Mouse (Mus musculus) bone marrow macrophage, adult 2 months (primary cell): ENCODE results near the gene Gpbar1. TPM values are rescaled to one million over a fixed set of nuclear protein-coding genes. Genes with fewer than 3 reads are reported as not detected.

ENCODE experiments used
- H3K27ac ChIP-seq: 2 replicates; pipeline ENCODE4 v1.5.1; 2012; ENCODE audit warnings: low read depth, low read length; ENCODE audit not compliant: insufficient read depth
- H3K4me1 ChIP-seq: 2 replicates; pipeline ENCODE4 v1.6.1; 2012; ENCODE audit warnings: low read length; ENCODE audit not compliant: control insufficient read depth, insufficient read depth
- H3K4me3 ChIP-seq: 2 replicates; pipeline ENCODE4 v1.5.1; 2012; ENCODE audit warnings: mild to moderate bottlenecking, low read length, moderate library complexity; ENCODE audit not compliant: insufficient read depth
- CTCF ChIP-seq: IDR thresholded peaks from 2 replicates; pipeline ENCODE4 v1.5.1; 2012; ENCODE audit warnings: low read depth, mild to moderate bottlenecking, low read length, moderate library complexity
- POLR2A ChIP-seq: IDR thresholded peaks from 2 replicates; pipeline ENCODE4 v1.6.1; 2012; ENCODE audit warnings: mild to moderate bottlenecking, low read depth, low read length, borderline replicate concordance
- polyA plus RNA-seq: library from polyadenylated mRNA; stranded (reverse); fragments of >200 nt; gene quantifications from 2 replicates; pipeline ENCODE4 v1.2.4, GENCODE M21; 2012; ENCODE audit not compliant: missing spikeins, insufficient read depth, insufficient read length

Gene Gpbar1
- polyA plus RNA-seq, 1 experiment: not detected

DNA sequence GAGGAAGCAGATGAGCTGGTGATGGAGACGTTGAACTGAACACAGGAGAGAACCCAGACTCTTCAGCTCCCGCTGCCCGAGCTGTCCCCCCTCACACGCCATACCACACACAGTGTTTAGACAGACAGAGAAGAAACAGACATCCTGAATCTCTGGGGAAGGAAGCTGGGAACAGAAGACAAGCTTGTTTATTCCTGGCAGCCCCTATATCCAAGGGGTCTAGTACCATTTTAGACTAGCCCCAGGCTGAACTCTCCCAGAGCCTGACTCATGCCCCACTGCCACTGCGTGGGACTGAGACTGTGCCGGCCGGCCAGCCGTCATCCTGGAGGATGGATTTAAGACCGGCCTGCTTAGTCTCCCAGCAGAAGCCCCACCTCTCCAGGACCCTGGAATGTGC is 3.3 kb upstream of the Gpbar1 start:
- Histone ChIP-seq H3K27ac (no peak overlapping the region), H3K4me1 (peaks cover 10% of the 10 kb centered on the region)

DNA sequence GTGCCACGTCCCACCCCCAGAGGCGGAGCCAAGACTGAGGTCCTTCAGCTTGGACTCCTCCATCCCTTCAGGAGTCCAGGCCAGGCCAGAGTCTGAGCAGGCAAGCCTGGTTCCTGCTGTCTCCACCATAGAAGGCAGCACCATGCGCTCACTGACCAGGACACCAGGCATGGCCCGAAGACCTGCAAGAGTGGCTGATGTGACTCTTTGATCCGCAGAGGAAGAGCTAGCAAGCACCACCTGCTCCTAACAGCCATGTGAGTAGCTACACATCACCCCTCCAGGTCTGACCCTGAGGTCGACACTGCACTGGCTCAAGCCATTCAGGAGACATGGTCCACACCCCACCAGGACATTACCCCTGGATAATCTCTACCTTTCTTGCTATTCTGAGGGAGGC is 1.3 kb upstream of the Gpbar1 start:
- TF ChIP-seq CTCF: no peak
- no peak for TF ChIP-seq POLR2A
- Histone ChIP-seq H3K27ac (no peak overlapping the region), H3K4me1 (peaks cover 10% of the 10 kb centered on the region), H3K4me3 (no peak overlapping the region)

More for the DNA sequence above, 3.3 kb upstream of the Gpbar1 start:
- H3K4me3 ChIP-seq: no peak overlapping the region
- TF ChIP-seq CTCF (no peak), POLR2A (no peak)

DNA sequence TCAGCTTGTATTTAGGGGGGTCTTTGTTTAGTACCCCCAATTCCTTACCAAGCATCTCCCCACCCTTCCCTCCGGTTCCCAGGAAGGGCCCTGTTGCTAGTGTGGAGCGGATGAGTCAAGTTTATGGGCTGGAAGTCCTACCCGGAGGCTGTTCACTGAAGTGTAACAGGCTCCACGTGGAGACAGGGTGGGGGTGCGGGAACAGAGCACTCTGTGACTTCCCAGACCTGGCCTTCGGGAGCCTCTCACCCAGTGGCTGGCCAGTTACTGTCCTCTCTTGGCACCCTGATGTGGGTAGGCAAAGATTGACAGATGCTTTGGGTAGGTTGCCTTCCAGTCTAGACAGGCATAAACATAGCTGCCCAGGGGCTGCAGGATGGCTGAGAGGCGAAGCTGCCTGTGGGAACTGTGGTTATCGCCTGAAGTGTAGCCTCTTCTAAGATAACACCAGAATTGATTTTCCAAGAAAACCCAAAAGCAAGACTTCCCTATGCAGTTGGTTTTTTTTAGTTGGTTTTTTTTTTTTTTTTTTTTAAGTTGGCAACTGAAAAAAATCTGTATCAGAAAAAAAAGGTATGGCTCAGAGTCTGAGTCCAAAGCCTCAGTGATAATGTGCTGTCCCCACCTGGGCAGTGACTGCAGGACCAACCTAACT is 340 bp upstream of the Gpbar1 start:
- H3K4me1 ChIP-seq: peaks cover 8% of the 10 kb centered on the region
- TF ChIP-seq POLR2A (no peak), CTCF (no peak)
- H3K4me3 ChIP-seq: no peak overlapping the region
- H3K27ac ChIP-seq: no peak overlapping the region

DNA sequence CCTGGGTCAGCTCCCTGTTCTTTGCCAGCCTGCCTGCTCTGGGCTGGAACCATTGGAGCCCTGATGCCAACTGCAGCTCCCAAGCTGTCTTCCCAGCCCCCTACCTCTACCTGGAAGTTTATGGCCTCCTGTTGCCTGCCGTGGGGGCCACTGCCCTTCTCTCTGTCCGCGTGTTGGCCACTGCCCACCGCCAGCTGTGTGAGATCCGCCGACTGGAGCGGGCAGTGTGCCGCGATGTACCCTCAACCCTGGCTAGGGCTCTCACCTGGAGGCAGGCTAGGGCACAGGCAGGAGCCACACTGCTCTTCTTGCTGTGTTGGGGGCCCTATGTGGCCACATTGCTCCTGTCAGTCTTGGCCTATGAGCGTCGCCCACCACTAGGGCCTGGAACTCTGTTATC is 638 bp downstream of the Gpbar1 start:
- Histone ChIP-seq H3K27ac (no peak overlapping the region), H3K4me1 (peaks cover 3% of the 10 kb centered on the region; the same call in 1 of the 2 replicates), H3K4me3 (no peak overlapping the region)
- TF ChIP-seq POLR2A (no peak), CTCF (no peak)

DNA sequence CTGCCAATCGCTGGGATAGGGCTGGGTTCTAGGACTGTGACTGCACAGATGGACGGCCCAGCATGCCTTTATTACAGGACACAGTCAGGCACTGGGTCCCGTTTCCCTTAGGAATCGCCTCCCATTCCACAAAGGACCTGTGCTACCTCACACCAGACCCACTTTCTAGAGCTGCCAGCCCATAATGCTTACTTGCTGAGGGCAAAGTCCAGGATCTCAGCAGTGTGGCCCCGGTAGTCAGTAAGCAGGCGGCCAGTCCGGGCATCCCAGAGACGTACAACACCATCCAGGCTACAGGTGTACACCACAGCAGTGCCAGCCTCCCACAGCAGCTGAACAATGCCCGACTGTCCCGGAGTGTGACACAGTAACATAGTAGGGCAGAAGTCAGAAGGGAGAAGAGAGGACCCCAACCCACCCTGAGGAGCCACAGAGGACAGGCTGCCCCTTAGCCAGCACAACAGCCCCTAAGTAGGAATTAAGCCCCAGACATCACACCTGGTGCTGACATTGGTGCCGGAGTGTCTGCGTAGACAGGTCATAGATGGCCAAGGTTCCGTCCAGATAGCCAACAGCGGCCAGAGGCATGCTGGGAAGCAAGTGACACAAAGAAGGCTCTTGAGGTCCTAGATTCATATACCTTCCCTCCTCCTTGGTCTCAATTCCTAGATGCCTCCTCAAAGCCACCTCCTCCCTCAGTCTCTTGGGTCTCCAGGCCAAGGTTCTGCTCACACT is 2.4 kb downstream of the Gpbar1 start:
- TF ChIP-seq CTCF (no peak), POLR2A (no peak)
- no peak overlapping the region for H3K27ac ChIP-seq
- 0 out of 2 replicates have a peak, but pooled peaks cover 2% of the 10 kb centered on the region for H3K4me1 ChIP-seq
- no peak overlapping the region for H3K4me3 ChIP-seq

DNA sequence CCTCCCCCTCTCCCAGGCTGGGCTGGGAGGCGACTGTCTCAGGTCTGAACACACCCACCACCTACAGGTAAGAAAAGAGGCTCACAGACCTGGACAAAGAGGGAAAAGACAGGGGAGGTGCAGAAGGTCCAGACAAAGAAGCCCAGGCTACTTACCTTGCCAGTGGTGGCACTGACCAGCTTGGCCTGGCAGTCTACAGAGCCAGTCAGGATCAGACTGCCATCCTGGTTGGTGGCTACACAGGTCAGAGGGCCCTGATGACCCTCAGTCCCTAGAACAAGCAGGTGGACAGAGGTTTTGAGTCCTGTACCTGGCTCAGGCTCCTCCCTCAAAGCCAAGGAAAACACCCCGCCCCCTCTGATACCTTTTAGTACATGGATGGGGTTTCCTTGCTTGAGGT is 3.0 kb downstream of the Gpbar1 start:
- Histone ChIP-seq H3K4me1 (0 out of 2 replicates have a peak, but pooled peaks cover 2% of the 10 kb centered on the region), H3K4me3 (no peak overlapping the region), H3K27ac (no peak overlapping the region)
- TF ChIP-seq CTCF (no peak), POLR2A (no peak)

DNA sequence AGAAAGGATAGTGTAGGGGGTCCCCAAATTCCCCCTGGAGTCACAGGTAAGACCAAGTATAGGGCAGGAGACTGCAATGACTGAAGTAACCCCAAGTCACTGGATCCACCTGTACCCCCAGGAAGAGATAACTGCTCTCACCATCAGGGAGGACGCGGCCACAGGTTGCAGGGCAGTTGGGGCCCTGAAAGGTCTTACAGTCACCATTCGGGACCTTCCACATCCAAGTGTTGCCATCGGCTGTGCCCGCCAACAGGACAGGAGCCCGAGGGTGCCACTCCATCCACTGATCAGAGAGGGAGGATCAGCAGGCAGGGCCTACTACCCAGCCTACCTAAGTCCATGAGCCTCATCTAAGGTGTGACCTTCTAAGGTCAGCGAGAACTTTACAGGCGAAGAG is 3.5 kb downstream of the Gpbar1 start:
- Histone ChIP-seq H3K4me3 (no peak overlapping the region), H3K27ac (no peak overlapping the region), H3K4me1 (0 out of 2 replicates have a peak, but pooled peaks cover 2% of the 10 kb centered on the region)
- TF ChIP-seq CTCF (no peak), POLR2A (no peak)

DNA sequence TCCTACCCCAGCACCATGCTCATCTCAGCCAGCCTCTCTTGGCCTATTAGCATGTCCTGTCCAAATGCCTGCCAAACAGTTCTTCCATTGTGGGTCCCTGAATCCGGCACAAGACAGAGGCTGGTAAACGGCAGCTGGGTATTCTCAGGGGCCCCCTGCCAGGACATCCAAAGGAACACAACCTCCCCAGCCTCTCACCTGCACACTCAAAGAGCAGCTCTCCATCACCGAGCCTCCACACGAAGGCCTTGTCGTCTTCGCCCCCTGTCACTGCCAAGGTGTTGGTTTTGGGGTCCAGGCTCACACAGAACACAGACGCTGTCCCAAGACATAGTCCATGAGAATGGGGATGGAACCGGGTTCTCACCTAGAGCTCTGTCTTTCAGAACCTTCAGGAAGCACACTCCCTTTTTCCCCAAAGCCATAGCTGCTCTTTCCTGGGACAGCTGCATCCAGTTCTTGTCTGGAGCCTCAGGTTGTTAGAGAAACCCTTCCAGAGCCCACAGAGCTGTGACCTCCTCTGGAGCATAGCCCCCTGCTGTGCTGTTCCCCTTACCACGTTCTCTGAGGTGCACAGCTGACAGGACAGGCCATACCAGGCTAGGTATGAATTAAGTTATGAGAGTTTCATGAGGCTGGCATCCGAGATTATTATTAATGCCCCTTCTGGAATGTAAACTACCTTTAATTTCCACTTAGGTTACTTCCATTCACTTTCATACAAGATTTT is 4.7 kb downstream of the Gpbar1 start:
- no peak overlapping the region for H3K4me3 ChIP-seq
- 0 out of 2 replicates have a peak, but pooled peaks cover 2% of the 10 kb centered on the region for H3K4me1 ChIP-seq
- no peak for TF ChIP-seq CTCF
- TF ChIP-seq POLR2A: no peak
- H3K27ac ChIP-seq: no peak overlapping the region

DNA sequence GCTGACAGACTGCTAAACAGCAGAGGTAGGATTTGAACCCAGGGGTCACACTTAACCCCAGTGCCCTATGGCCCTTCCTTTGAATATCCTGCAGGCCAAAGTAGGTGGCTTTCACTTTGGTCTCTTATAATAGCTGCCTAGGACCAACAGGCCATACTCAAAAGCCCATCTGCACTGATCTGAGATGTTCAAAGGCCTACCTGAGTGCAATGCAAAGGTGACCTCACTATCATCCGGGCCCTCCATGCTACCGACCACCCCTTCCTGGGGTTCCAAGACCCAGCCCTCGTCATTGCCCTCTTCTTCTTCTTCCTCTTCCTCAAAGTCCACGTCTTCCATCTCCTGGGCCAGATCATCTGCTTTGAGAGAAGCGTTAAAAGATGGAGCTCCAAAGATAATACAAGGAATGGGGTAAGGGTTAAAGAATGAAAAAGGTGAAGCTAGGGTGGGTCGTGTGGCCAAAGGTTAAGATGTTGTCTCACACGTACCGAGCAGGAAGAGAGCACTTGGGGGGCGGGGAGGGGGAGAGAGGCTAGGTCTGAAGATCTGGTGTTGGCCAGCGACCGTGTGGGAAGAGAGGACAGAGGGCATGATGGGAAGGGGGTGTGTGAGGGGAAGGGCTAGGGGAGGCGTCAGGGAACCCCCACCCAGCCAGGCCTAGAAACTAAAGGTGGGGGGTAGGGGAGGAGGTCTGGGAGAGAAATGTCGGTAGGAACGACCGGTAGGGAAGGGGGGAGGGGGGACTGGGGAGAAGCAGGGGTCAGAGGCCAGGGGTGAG is 5.5 kb downstream of the Gpbar1 start:
- Histone ChIP-seq H3K4me3 (peak overlapping the region; percentile 80), H3K4me1 (0 out of 2 replicates have a peak, but pooled peaks cover 2% of the 10 kb centered on the region), H3K27ac (peak overlapping the region; percentile 61)
- TF ChIP-seq POLR2A (peak; percentile 7; the same call in 1 of the 2 replicates), CTCF (no peak)
